Mouse (Mus musculus): Measurements from ENCODE around the gene Phlpp2.
"Not testable (repeated sequence)": the region's sequence is repeated elsewhere in the genome, so short reads cannot be mapped to it uniquely, and the experiment has no call there.

The Phlpp2 gene

GRCm38 (mm10) chr8:109868003-109868679 lies at the start of gene Phlpp2:
TSS of gene Phlpp2 (plus strand) at chr8:109868542.
- DNase-seq = peak; percentile 95

GRCm38 (mm10) chr8:109823561-109823960 lies 44.8 kb upstream of the Phlpp2 start:
- no peak for DNase-seq

- no peak for DNase-seq
Measured at GRCm38 (mm10) chr8:109839822-109840221, 28.5 kb upstream of the Phlpp2 start.

GRCm38 (mm10) chr8:109842468-109842867 lies 25.9 kb upstream of the Phlpp2 start:
- no peak for DNase-seq

- no peak for DNase-seq
Measured at GRCm38 (mm10) chr8:109847866-109848265, 20.5 kb upstream of the Phlpp2 start.

- no peak for DNase-seq
Measured at GRCm38 (mm10) chr8:109848981-109849380, 19.4 kb upstream of the Phlpp2 start.

- peak; percentile 66 to 69 for DNase-seq
Measured at GRCm38 (mm10) chr8:109853423-109853822, 14.9 kb upstream of the Phlpp2 start.

GRCm38 (mm10) chr8:109854522-109854921 lies 13.8 kb upstream of the Phlpp2 start:
- DNase-seq = no peak

- no peak for DNase-seq
Measured at GRCm38 (mm10) chr8:109855451-109855850, 12.9 kb upstream of the Phlpp2 start.

- DNase-seq = no peak
Measured at GRCm38 (mm10) chr8:109863398-109863797, 4.9 kb upstream of the Phlpp2 start.

GRCm38 (mm10) chr8:109864798-109865197 lies 3.5 kb upstream of the Phlpp2 start:
- DNase-seq = no peak

- no peak for DNase-seq
Measured at GRCm38 (mm10) chr8:109865536-109865935, 2.8 kb upstream of the Phlpp2 start.

- DNase-seq = no peak
Measured at GRCm38 (mm10) chr8:109866690-109867089, 1.7 kb upstream of the Phlpp2 start.

- peak; percentile 67 to 80 for DNase-seq
Measured at GRCm38 (mm10) chr8:109868680-109869361, 479 bp downstream of the Phlpp2 start.

- DNase-seq = no peak
Measured at GRCm38 (mm10) chr8:109871056-109871455, 2.7 kb downstream of the Phlpp2 start.

- not testable (repeated sequence) for DNase-seq
Measured at GRCm38 (mm10) chr8:109873800-109874199, 5.5 kb downstream of the Phlpp2 start.

GRCm38 (mm10) chr8:109880012-109880662 lies 11.8 kb downstream of the Phlpp2 start:
- DNase-seq = no peak

- DNase-seq = no peak
Measured at GRCm38 (mm10) chr8:109885294-109885693, 17.0 kb downstream of the Phlpp2 start.

- no peak for DNase-seq
Measured at GRCm38 (mm10) chr8:109889211-109889610, 20.9 kb downstream of the Phlpp2 start.

GRCm38 (mm10) chr8:109890794-109891585 lies 22.6 kb downstream of the Phlpp2 start:
- DNase-seq = no peak

- no peak for DNase-seq
Measured at GRCm38 (mm10) chr8:109894636-109895035, 26.3 kb downstream of the Phlpp2 start.

- no peak for DNase-seq
Measured at GRCm38 (mm10) chr8:109895355-109895754, 27.0 kb downstream of the Phlpp2 start.

- no peak for DNase-seq
Measured at GRCm38 (mm10) chr8:109902379-109902778, 34.0 kb downstream of the Phlpp2 start.
